Mouse (Mus musculus) spleen, adult 2 months (tissue): Measurements from ENCODE around the gene Fam8a1. TPM values are rescaled to one million over a fixed set of nuclear protein-coding genes. Genes with fewer than 3 reads are reported as not detected.

Source experiments
- DNase-seq, 2 experiments: peaks; one replicate each; pipeline versions ENCODE4 v3.0.0 to v3.0.0-alpha.2; 2012 to 2021; ENCODE audit warnings: low spot score in 2 of 2, low read depth in 1 of 2
- H3K27ac ChIP-seq: fragments of 200-500 bp; 2 replicates; pipeline ENCODE4 v1.5.1; 2012; ENCODE audit warnings: low read length, inconsistent platforms; ENCODE audit not compliant: insufficient read depth
- H3K27me3 ChIP-seq: fragments of 200-500 bp; 2 replicates; pipeline ENCODE4 v1.6.1; 2012; ENCODE audit warnings: mild to moderate bottlenecking, moderate library complexity, low read length, inconsistent platforms; ENCODE audit not compliant: control insufficient read depth, insufficient read depth
- H3K36me3 ChIP-seq: fragments of 200-500 bp; 2 replicates; pipeline ENCODE4 v1.6.1; 2012; ENCODE audit warnings: mild to moderate bottlenecking, low read length, inconsistent platforms; ENCODE audit not compliant: control insufficient read depth, insufficient read depth
- H3K4me1 ChIP-seq: fragments of 200-500 bp; 2 replicates; pipeline ENCODE4 v1.6.1; 2011; ENCODE audit warnings: inconsistent platforms; ENCODE audit not compliant: control insufficient read depth, insufficient read depth, insufficient read length
- H3K4me3 ChIP-seq: fragments of 200-500 bp; 2 replicates; pipeline ENCODE4 v1.5.1; 2011; ENCODE audit warnings: mild to moderate bottlenecking, inconsistent platforms; ENCODE audit not compliant: insufficient read depth, insufficient read length; ENCODE audit errors: extremely low read depth
- CTCF ChIP-seq: fragments of 200-500 bp; IDR thresholded peaks from 2 replicates; pipeline ENCODE4 v1.5.1; 2011; ENCODE audit warnings: mild to moderate bottlenecking, inconsistent platforms; ENCODE audit not compliant: insufficient read depth, insufficient read length, insufficient replicate concordance; ENCODE audit errors: extremely low read depth
- POLR2A ChIP-seq: fragments of 200-500 bp; IDR thresholded peaks from 2 replicates; pipeline ENCODE4 v1.6.1; 2011; ENCODE audit warnings: low read depth, low read length, inconsistent platforms
- WGBS: fragments of 180-500 bp; shearing (Covaris S2); methylation state at CpG from one replicate; pipeline ENCODE4 v1.1.7; 2018; 5-methylcytosine and 5-hydroxymethylcytosine counted together
- polyA plus RNA-seq: library from polyadenylated mRNA; depleted of rRNA; stranded (reverse); fragments of >200 nt; gene quantifications from 2 replicates; pipeline ENCODE4 v1.2.3, GENCODE M21; 2012

Gene Fam8a1
- polyA plus RNA-seq, 1 experiment: 5.5 TPM

- Histone ChIP-seq H3K4me1 (peaks cover 4% of the 10 kb centered on the region), H3K4me3 (no peak overlapping the region), H3K36me3 (peaks cover 8% of the 10 kb centered on the region), H3K27me3 (no peaks in the 10 kb centered on the region), H3K27ac (no peak overlapping the region)
- WGBS: 58% methylated on average over 9 of the region's 9 CpGs
- DNase-seq: no peak
- TF ChIP-seq CTCF (no peak), POLR2A (no peak)
These were observed 1.2 kb downstream of the Fam8a1 start for GRCm38 (mm10) chr13:46670514-46670913.

- no peaks in the 10 kb centered on the region for H3K27me3 ChIP-seq
- H3K4me1 ChIP-seq: peaks cover 4% of the 10 kb centered on the region
- no peak overlapping the region for H3K4me3 ChIP-seq
- DNase-seq: no peak
- H3K27ac ChIP-seq: no peak overlapping the region
- 75% methylated on average over 2 of the region's 2 CpGs for WGBS
- peaks cover 8% of the 10 kb centered on the region for H3K36me3 ChIP-seq
- TF ChIP-seq POLR2A (no peak), CTCF (no peak)
These were observed 5.3 kb downstream of the Fam8a1 start for GRCm38 (mm10) chr13:46674601-46675000.

GRCm38 (mm10) chr13:46677721-46678120 is 8.4 kb downstream of the Fam8a1 start:
- TF ChIP-seq CTCF (no peak), POLR2A (no peak)
- WGBS: 80% methylated on average over 4 of the region's 4 CpGs
- Histone ChIP-seq H3K4me3 (no peak overlapping the region), H3K36me3 (peaks cover 21% of the 10 kb centered on the region), H3K27ac (no peak overlapping the region), H3K4me1 (peaks cover 4% of the 10 kb centered on the region), H3K27me3 (no peaks in the 10 kb centered on the region)
- no peak for DNase-seq

- WGBS: 90% methylated on average over 2 of the region's 2 CpGs
- no peak overlapping the region for H3K27ac ChIP-seq
These were observed 13.6 kb downstream of the Fam8a1 start for GRCm38 (mm10) chr13:46682921-46683320.

GRCm38 (mm10) chr13:46683370-46683769 is 14.0 kb downstream of the Fam8a1 start:
- WGBS: 87% methylated on average over 1 of the region's 1 CpGs
- DNase-seq: no peak
- no peak overlapping the region for H3K4me3 ChIP-seq
- H3K36me3 ChIP-seq: peaks cover 33% of the 10 kb centered on the region
- TF ChIP-seq CTCF: no peak
- no peak overlapping the region for H3K27ac ChIP-seq
- no peaks in the 10 kb centered on the region for H3K27me3 ChIP-seq
- no peaks in the 10 kb centered on the region for H3K4me1 ChIP-seq

More at GRCm38 (mm10) chr13:46682921-46683320, 13.6 kb downstream of the Fam8a1 start:
- TF ChIP-seq POLR2A (no peak), CTCF (no peak)
- H3K4me3 ChIP-seq: no peak overlapping the region
- no peak for DNase-seq
- no peaks in the 10 kb centered on the region for H3K27me3 ChIP-seq
- H3K36me3 ChIP-seq: peaks cover 33% of the 10 kb centered on the region
- no peaks in the 10 kb centered on the region for H3K4me1 ChIP-seq

GRCm38 (mm10) chr13:46690559-46691241 is 21.4 kb downstream of the Fam8a1 start:
- Histone ChIP-seq H3K27ac (peak overlapping the region; percentile 5), H3K4me3 (no peak overlapping the region), H3K36me3 (peaks cover 22% of the 10 kb centered on the region), H3K27me3 (no peaks in the 10 kb centered on the region), H3K4me1 (peaks cover 2% of the 10 kb centered on the region; the same call in 1 of the 2 replicates)
- DNase-seq: peak; percentile 13 to 35
- TF ChIP-seq POLR2A (no peak), CTCF (no peak)
- 59% methylated on average over 4 of the region's 4 CpGs for WGBS

DNA sequence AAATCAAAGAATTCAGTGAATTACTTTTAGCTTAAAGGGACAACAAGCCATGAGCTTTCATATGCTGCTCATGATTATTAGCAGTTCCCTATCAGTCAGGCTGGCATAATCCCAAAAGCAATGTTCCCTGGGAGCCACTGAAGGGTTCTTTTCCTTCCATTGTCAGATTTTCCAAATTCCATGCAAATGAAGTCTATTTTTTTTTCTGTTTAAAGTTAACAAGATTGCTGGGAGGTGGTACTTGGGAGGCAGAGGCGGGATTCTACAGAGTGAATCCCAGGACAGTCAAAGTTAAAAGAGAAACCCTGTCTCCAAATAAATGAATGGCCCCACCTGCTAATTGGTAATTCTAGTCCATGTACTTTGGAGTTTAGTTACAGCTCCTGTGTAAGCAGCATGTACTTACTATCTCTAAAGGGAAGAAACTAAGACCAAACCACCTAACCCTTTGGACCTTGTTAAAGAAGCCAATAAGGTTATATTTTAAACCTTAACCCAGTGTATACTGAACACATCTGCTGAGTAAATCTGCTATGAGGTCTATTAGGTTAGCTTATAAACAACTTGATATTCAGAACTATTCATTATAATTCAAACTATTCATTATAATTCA is 26.1 kb downstream of the Fam8a1 start:
- peaks cover 2% of the 10 kb centered on the region; the same call in 1 of the 2 replicates for H3K4me1 ChIP-seq
- H3K27ac ChIP-seq: no peak overlapping the region
- H3K36me3 ChIP-seq: peaks cover 16% of the 10 kb centered on the region
- no peak overlapping the region for H3K4me3 ChIP-seq
- H3K27me3 ChIP-seq: no peaks in the 10 kb centered on the region
- no peak for DNase-seq
- WGBS: 88% methylated on average over 1 of the region's 1 CpGs
- TF ChIP-seq CTCF (no peak), POLR2A (no peak)
